In genomic region chr14:47597942-47598388, GRCm38 (mm10) we compare ENCODE assay signal across 8 mouse cellular contexts. TPM values are rescaled to one million over a fixed set of nuclear protein-coding genes. Genes with fewer than 3 reads are reported as not detected.
A peak's percentile ranks its signal among the peaks of the same experiment; 100 is the strongest.
DNase-seq lines count a peak whose midpoint lies in the region; ATAC-seq and TF ChIP-seq lines count a peak whose summit lies in the region.

No protein-coding gene starts in this region.

- H3K36me3 ChIP-seq in kidney, adult 2 months (ENCODE audit: control insufficient read depth, insufficient read depth, low read length), result no peaks in the 10 kb centered on the region
- no peaks in the 10 kb centered on the region for H3K36me3 ChIP-seq in limb, embryonic 11.5 days (ENCODE audit: control insufficient read depth, insufficient read depth, low read length)
- no peaks in the 10 kb centered on the region for H3K36me3 ChIP-seq in midbrain, embryonic 15.5 days (replicated peaks)

- peak; percentile 66 for TF ChIP-seq CTCF in kidney, adult 2 months (conservative IDR thresholded peaks at IDR 0.05; ENCODE audit: insufficient read depth, insufficient read length, low read depth, low read length)

- H3K4me3 ChIP-seq in kidney, adult 2 months (ENCODE audit: insufficient read depth, low read depth, low read length), result no peak overlapping the region
- H3K4me3 ChIP-seq in limb, embryonic 11.5 days (ENCODE audit: low read depth, low read length), result no peak overlapping the region
- H3K4me3 ChIP-seq in midbrain, embryonic 15.5 days, result peak overlapping the region; percentile 11; the same call in 1 of the 2 replicates

- DNase-seq in ovary, postnatal 10 days (ENCODE audit: low spot score), result peak; percentile 28
- no peak for DNase-seq in ovary, adult 18-20 months (ENCODE audit: low spot score)
- peak; percentile 86 for DNase-seq in embryo, embryonic 10 days (ENCODE audit: low spot score)
- peak; percentile 13 for DNase-seq in gonadal fat pad, adult 2 months (ENCODE audit: low read depth)
- DNase-seq in kidney, adult 2 months, result peak; percentile 66
- peak; percentile 83 for DNase-seq in limb, embryonic 11.5 days (ENCODE audit: low spot score)
- DNase-seq in spleen, postnatal 4 days (ENCODE audit: low spot score in 2 of 2), result peak; percentile 47 to 82

- ATAC-seq in limb, embryonic 11.5 days (ENCODE audit: insufficient number of reproducible peaks, low FRiP score, low TSS enrichment, low read depth), result no peak
- ATAC-seq in midbrain, embryonic 15.5 days (replicated peaks), result peak; percentile 78

- H3K27ac ChIP-seq in kidney, adult 2 months (ENCODE audit: insufficient read depth, low read depth, low read length), result no peak overlapping the region
- no peak overlapping the region for H3K27ac ChIP-seq in limb, embryonic 11.5 days (replicated peaks; ENCODE audit: low read depth, low read length)
- peak overlapping the region; percentile 53; the same call in 1 of the 2 replicates for H3K27ac ChIP-seq in midbrain, embryonic 15.5 days

- no peak for TF ChIP-seq POLR2A in kidney, adult 2 months (IDR thresholded peaks at IDR 0.05; ENCODE audit: low read depth, low read length)

- no peaks in the 10 kb centered on the region for H3K27me3 ChIP-seq in kidney, adult 2 months (replicated peaks; ENCODE audit: control insufficient read depth, insufficient read depth, low read length)
- no peaks in the 10 kb centered on the region for H3K27me3 ChIP-seq in limb, embryonic 11.5 days (ENCODE audit: control insufficient read depth, insufficient read depth, low read length)
- H3K27me3 ChIP-seq in midbrain, embryonic 15.5 days (replicated peaks), result no peaks in the 10 kb centered on the region

- H3K4me2 ChIP-seq in limb, embryonic 11.5 days (ENCODE audit: low read depth, severe bottlenecking), result peak overlapping the region; percentile 22; the same call in 1 of the 2 replicates
- H3K4me2 ChIP-seq in midbrain, embryonic 15.5 days, result peak overlapping the region; percentile 43

- H3K4me1 ChIP-seq in kidney, adult 2 months (ENCODE audit: control insufficient read depth, insufficient read depth, low read length), result no peaks in the 10 kb centered on the region
- H3K4me1 ChIP-seq in limb, embryonic 11.5 days (ENCODE audit: control insufficient read depth, insufficient read depth, low read length), result no peaks in the 10 kb centered on the region
- peaks cover 4% of the 10 kb centered on the region; the same call in 1 of the 2 replicates for H3K4me1 ChIP-seq in midbrain, embryonic 15.5 days

- no peak overlapping the region for H3K9ac ChIP-seq in limb, embryonic 11.5 days (ENCODE audit: low read length)
- peak overlapping the region; percentile 29; the same call in 1 of the 2 replicates for H3K9ac ChIP-seq in midbrain, embryonic 15.5 days

- WGBS in kidney, adult 2 months, result 20% methylated on average over 11 of the region's 11 CpGs
- 36% methylated on average over 11 of the region's 11 CpGs for WGBS in limb, embryonic 11.5 days
- 25% methylated on average over 11 of the region's 11 CpGs for WGBS in midbrain, embryonic 15.5 days

- no peaks in the 10 kb centered on the region for H3K9me3 ChIP-seq in limb, embryonic 11.5 days (ENCODE audit: control insufficient read depth, low read length)
- H3K9me3 ChIP-seq in midbrain, embryonic 15.5 days, result no peaks in the 10 kb centered on the region

RNA-seq across cellular contexts. Expression of gene Atg14, which starts 27.5 kb away (rescaled TPM):
- 8.4 and 8.7 TPM in 2 replicates for polyA plus RNA-seq in gonadal fat pad, adult 2 months (2012; rRNA removed)
- 8.9 and 9.4 TPM in 2 replicates for polyA plus RNA-seq in kidney, adult 2 months (2012; rRNA removed)
- 17.4 and 19.5 TPM in 2 replicates for polyA plus RNA-seq in limb, embryonic 11.5 days (2014; fragmentation: Nextera tagmentation; extraction: Ambion mirVana)
- polyA plus RNA-seq in midbrain, embryonic 15.5 days (2015; fragmentation: Nextera tagmentation; extraction: Ambion mirVana), result 17.9 and 21.7 TPM in 2 replicates

RNA-seq across cellular contexts. Expression of gene Ktn1, which starts 50.3 kb away (rescaled TPM):
- polyA plus RNA-seq in gonadal fat pad, adult 2 months (2012; rRNA removed), result 8.2 and 9.1 TPM in 2 replicates
- polyA plus RNA-seq in kidney, adult 2 months (2012; rRNA removed), result 3.7 and 4.5 TPM in 2 replicates
- polyA plus RNA-seq in limb, embryonic 11.5 days (2014; fragmentation: Nextera tagmentation; extraction: Ambion mirVana), result 70.6 and 75.0 TPM in 2 replicates
- 57.6 and 65.8 TPM in 2 replicates for polyA plus RNA-seq in midbrain, embryonic 15.5 days (2015; fragmentation: Nextera tagmentation; extraction: Ambion mirVana)
